ENCODE assay signal across 8 mouse cellular contexts in the genomic region with DNA sequence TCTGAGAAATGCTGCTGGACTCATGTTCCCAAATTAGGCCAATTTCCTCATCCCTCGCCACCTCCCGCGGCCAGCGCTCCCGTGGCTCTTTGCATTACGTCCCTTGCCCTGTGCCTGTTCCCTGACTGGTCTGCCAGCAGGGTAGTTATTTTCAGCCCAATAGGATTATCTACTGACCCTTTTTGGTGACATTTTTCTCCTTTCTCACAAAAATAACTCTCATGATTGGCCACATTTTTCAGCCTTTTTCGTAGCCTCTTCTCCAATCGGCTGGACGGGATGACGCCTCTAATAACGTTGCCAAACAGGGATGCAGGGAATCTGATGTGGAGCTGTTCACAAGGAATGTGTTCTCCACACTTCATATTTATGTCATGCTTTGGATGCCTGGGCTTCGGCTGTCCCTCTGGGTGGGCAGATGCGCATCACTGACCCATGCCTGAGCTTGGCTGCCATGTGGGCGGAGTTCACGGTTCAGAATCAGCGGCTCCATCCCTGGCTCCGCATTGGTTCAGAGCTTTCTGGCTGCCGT. TPM values are rescaled to one million over a fixed set of nuclear protein-coding genes. Genes with fewer than 3 reads are reported as not detected.
DNase-seq lines count a peak whose midpoint lies in the region; ATAC-seq lines count a peak whose summit lies in the region.

No protein-coding gene starts in this region.

- H3K27me3 ChIP-seq in lung, embryonic 15.5 days: no peaks in the 10 kb centered on the region

- H3K4me3 ChIP-seq in lung, embryonic 15.5 days: no peak overlapping the region

- DNase-seq in cerebellum, postnatal 4 days (ENCODE audit: low spot score in 2 of 2): no peak
- DNase-seq in embryo, embryonic 10 days (ENCODE audit: low spot score): peak; percentile 59
- peak; percentile 30 to 62 for DNase-seq in heart, postnatal 14 days
- no peak for DNase-seq in c-Kit-positive CD71-positive TER-119-positive erythroid progenitor cells, embryonic 14.5 days (ENCODE audit: low spot score)
- no peak for DNase-seq in adrenal gland, adult 8-10 months
- DNase-seq in spleen, postnatal 4 days (ENCODE audit: low spot score in 2 of 2): no peak

- H3K36me3 ChIP-seq in lung, embryonic 15.5 days: peaks cover 9% of the 10 kb centered on the region; the same call in 1 of the 2 replicates

- peak overlapping the region; percentile 85 for H3K27ac ChIP-seq in lung, embryonic 15.5 days

- WGBS in lung, embryonic 15.5 days: 41% methylated on average over 18 of the region's 18 CpGs

- H3K4me1 ChIP-seq in lung, embryonic 15.5 days: peaks cover 11% of the 10 kb centered on the region

- intact Hi-C loops in heart, postnatal 14 days (cut with DNase I): no loop called here

- no peaks in the 10 kb centered on the region for H3K9me3 ChIP-seq in lung, embryonic 15.5 days

- H3K9ac ChIP-seq in lung, embryonic 15.5 days: no peak overlapping the region

- peak overlapping the region; percentile 34 for H3K4me2 ChIP-seq in lung, embryonic 15.5 days

- ATAC-seq in cerebellum, adult (ENCODE audit: insufficient number of reproducible peaks, low FRiP score, low TSS enrichment): peak; percentile 63
- peak; percentile 79 for ATAC-seq in lung, embryonic 15.5 days (ENCODE audit: borderline replicate concordance, extremely low read depth, low FRiP score, low TSS enrichment)

RNA-seq across cellular contexts. Expression of a gene that starts 9.3 kb away (rescaled TPM):
- total RNA-seq in heart, postnatal 14 days (2021): 10 to 100 TPM; 24.4 to 26.6 TPM
- 93.8 and 96.6 TPM in 2 replicates for polyA plus RNA-seq in lung, embryonic 15.5 days (2015; fragmentation: Nextera tagmentation; extraction: Ambion mirVana)
- total RNA-seq in adrenal gland, adult 8-10 months (2022): 10 to 100 TPM; 27.3 to 37.7 (median 31.4) TPM

RNA-seq across cellular contexts. Expression of a gene that starts 12.8 kb away (rescaled TPM):
- total RNA-seq in heart, postnatal 14 days (2021): 10 to 100 TPM; 15.0 to 16.2 TPM
- 51.1 and 51.8 TPM in 2 replicates for polyA plus RNA-seq in lung, embryonic 15.5 days (2015; fragmentation: Nextera tagmentation; extraction: Ambion mirVana)
- 10 to 100 TPM in 3 of 4 experiments, 1 to 10 TPM in 1; 10.0 to 14.8 (median 12.0) TPM for total RNA-seq in adrenal gland, adult 8-10 months (2022)

Comparison
In these comparisons a context has a peak if more than half of its experiments do, and no peak if none do; other contexts are left out.
1. DNase-seq: peak in embryo, embryonic 10 days (single experiment) and heart, postnatal 14 days (2 of 2); none in cerebellum, postnatal 4 days (0 of 2), c-Kit-positive CD71-positive TER-119-positive erythroid progenitor cells, embryonic 14.5 days (single experiment), adrenal gland, adult 8-10 months (single experiment) and spleen, postnatal 4 days (0 of 2).